Mouse (Mus musculus): Measurements from ENCODE around the gene Rassf8.

The Rassf8 gene

GRCm38 (mm10) chr6:145746132-145746849, at the start of gene Rassf8:
Gene Rassf8, plus strand, starts transcription at chr6:145746748.
- DNase-seq: peak; percentile 88

- no peak for DNase-seq
These were observed 45.5 kb upstream of the Rassf8 start for GRCm38 (mm10) chr6:145701021-145701540.

- DNase-seq: no peak
These were observed 42.9 kb upstream of the Rassf8 start for GRCm38 (mm10) chr6:145703667-145704066.

DNA sequence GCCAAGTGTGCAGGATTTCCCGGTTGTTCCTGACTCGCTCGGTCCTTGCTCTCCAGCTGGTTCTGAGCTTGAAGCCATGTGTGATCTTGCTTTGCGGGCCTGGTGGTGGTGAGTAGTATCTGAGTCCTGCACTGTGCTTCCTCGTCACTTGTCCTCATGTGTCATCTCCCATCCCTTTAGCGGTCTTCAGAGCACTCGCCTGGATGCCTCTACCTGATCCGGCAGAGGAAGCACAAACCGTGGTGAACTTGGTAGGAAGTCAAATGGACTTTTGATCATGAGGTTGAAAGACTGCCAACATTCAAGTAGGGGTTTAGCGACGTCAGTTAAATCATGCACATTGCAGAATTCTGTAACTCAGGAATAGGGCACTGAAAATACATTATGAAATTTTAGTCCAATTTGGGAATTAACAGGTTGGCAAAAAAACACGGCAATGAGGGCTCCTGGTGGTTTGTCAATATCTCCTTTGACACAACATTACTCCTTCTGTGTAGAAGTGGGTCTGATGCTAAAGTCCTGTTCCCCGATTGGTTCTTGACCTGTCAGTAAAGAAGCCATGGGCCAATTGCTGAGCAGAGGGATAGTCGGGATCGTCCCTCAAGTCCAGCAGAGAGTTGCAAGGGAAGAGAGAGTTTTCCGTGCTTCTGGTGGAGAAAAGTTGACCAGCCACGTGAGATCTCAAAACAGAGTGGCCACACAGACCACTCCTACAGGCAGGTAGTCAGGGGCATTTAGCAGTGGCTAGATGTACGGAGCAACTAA, 36.4 kb upstream of the Rassf8 start:
- DNase-seq: no peak

GRCm38 (mm10) chr6:145710797-145711196, 35.8 kb upstream of the Rassf8 start:
- DNase-seq: no peak

DNA sequence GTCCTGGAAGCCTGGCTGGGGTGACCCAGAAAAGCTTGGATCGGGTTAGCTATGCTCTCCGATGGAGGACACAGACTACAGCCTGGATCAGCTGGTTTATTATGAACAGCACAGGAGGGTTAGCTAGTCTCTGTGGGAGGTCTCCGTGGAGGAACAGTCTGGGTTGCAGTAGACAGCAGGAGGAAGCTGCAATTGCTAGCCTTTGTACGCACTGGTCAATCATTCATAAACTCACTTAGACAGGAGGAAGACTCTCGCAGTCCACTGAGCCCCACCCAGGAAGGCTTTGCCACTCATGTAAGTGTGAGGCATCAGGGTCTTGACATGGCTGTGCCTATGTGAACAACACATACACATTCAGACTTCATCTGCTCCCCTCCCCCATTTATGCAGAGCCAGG, 35.2 kb upstream of the Rassf8 start:
- DNase-seq: no peak

DNA sequence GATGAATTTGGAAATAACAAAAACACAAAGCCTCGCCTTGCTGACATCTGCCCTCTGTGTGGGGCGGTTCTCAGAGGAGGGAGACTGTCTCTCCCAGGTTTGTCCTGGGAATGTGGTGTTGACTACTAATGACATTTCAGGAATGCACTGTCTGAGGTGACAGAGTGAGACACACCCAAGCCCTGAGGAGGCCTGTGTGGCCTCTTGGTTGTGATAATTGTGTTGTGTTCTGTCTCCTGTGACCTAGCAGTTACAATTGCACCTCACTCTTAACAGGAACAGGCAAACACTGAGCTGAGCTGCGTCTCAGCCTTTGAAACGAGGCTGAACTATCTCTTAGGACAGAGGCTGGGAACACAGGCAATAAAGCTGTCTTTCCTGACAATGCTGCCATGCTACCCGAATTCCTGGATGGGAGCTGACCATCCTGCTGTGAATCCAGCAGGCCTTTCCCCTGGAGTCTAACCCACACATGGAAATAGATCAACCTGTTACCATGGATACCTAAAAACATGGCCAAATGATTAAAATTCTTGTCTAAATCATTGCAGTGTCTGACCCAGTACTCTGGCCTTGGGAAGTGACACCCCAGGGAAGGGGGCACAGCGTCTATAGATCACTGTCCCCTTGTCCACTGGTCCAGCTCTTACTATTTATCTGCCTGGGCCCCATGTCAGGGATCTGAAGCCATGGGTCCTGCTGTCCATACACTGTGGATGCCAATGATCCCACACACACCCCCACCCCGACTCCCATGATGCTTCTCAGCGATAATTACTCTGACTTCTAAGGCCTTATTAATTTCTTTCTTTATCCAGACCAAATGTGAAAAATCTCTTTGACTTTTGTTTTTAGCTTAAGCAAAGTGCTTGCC, 33.1 kb upstream of the Rassf8 start:
- DNase-seq: no peak

- no peak for DNase-seq
These were observed 32.4 kb upstream of the Rassf8 start for GRCm38 (mm10) chr6:145714131-145714530.

GRCm38 (mm10) chr6:145722596-145722995, 24.0 kb upstream of the Rassf8 start:
- DNase-seq: no peak

DNA sequence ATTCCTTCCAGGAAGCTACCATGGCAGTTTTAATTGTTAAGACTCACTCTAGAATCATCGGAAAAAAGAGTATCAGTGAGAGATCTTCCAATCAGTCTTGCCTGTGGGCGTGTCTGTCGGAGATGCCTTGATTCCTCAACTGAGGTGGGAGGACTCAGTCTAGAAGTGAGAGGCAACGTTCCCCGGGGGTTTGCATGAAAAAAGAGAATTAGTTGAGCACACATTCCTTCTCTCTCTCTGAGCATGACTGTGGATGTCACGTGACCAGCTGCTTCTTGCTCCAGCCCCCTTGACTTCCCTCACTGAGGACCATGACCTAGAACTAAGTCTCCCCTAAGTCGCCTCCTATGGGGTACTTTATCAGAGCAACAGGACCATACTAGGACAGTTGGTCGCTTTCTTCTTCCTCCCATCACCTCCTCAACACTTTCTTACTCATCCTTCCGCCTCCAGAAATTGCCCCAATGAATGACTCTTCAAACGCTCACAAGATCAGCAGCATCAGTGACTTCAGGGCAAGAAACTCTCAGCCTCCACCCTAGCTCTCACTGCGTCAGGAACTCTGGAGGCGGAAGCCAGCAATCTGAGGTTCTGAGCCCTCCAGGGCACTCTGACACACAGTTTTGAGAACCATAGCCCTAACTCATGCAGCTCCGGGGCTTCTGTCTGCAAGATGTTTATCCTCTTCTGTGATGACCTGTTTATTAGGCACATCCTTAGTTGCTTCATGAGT, 23.3 kb upstream of the Rassf8 start:
- no peak for DNase-seq

DNA sequence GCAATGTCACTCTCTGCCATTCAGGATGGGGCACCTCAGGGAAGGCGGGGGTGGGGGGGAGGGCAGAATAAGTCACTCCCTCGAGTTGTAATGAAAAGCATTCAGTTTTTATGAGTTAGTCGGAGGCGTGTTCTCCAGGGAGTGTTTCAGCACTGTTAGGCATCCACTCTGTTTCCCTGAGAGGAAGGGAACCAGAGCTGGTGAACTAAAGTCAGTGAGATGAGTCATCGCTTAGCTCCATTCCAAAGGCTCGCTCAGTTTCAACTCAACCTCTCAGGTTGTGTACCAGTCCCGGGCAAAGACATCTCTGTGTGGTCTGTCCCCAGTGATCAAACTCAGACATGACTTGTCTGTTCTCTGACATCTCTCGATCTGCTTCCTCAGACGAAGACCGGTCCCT, 20.7 kb upstream of the Rassf8 start:
- no peak for DNase-seq

- DNase-seq: no peak
These were observed 19.6 kb upstream of the Rassf8 start for GRCm38 (mm10) chr6:145726986-145727385.

GRCm38 (mm10) chr6:145732868-145733267, 13.7 kb upstream of the Rassf8 start:
- DNase-seq: no peak

DNA sequence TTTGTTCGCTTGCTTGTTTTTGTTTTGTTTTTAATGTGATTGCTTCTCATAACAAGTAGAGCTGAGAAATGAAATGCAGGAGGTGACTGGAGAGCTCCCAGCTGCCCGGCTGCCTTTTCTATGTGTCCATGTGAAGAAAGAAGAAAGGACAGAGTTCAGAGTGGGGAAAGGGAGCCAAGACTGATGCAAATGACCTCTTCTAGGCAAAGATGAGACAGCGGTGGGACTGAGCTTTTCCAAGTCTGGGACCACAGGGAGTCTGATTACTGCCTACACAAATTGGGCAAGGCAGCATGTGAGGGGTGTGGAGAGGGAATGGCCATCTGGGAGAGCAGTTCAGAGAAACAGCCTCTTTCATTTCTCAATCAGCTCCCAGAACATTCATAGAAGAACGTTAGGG, 13.3 kb upstream of the Rassf8 start:
- no peak for DNase-seq

DNA sequence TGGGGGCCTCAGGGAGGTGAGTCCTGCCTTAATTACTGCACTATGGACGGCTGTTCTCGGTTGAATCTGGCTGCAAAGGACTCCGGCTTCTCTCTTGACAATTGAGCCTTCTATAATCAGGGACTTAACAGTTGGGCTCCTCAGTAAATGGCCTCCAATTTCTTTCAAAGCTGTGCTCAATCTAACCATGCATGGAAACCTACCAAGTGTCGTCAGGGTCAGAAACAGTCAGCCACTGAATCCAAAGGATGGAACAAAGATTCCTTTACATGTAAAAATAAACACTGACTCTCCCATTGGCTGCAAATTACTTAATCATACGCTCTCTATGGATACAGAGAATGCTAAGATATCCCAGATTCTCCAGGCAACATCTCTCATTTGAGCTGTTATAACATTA, 12.6 kb upstream of the Rassf8 start:
- DNase-seq: no peak

DNA sequence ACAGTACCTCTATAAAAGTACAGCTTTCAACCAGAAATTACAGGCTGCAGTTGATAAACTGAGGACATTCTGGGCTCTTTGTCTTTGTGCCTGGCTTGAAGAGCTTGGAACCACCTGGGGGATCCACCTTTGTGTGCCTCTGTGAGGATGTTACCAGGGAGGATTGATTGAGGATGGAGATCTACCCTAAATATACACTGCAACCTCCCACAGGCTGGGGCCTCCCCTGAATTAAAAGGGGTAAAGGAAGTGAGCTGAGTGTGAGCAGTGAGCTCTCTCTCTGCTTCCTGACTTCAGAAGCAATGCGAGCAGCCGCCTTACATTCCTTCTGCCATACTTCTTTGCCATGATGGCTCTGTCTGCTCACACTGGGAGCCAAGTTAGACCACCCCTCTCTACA, 10.4 kb upstream of the Rassf8 start:
- no peak for DNase-seq

- no peak for DNase-seq
These were observed 7.3 kb upstream of the Rassf8 start for GRCm38 (mm10) chr6:145739231-145739630.

DNA sequence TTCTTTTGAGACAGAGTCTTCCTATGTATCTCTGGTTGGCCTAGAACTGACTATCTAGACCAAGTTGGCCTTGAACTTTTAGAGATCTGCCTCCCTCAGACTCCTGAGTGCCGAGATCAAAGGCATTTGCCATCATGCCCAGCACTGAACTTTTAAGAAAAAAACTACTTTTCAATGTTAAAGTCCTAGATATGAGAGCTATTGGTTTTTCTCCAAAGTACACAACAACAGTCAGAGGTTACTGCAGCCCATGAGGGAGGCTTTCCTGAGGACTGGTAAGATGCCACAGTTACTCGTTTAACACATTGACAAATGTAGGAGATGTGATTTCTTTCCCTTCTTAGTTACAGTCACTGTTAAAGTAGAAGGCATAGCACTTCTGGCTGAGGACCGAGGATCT, 6.5 kb upstream of the Rassf8 start:
- no peak for DNase-seq

GRCm38 (mm10) chr6:145745291-145745690, 1.3 kb upstream of the Rassf8 start:
- DNase-seq: peak; percentile 38

DNA sequence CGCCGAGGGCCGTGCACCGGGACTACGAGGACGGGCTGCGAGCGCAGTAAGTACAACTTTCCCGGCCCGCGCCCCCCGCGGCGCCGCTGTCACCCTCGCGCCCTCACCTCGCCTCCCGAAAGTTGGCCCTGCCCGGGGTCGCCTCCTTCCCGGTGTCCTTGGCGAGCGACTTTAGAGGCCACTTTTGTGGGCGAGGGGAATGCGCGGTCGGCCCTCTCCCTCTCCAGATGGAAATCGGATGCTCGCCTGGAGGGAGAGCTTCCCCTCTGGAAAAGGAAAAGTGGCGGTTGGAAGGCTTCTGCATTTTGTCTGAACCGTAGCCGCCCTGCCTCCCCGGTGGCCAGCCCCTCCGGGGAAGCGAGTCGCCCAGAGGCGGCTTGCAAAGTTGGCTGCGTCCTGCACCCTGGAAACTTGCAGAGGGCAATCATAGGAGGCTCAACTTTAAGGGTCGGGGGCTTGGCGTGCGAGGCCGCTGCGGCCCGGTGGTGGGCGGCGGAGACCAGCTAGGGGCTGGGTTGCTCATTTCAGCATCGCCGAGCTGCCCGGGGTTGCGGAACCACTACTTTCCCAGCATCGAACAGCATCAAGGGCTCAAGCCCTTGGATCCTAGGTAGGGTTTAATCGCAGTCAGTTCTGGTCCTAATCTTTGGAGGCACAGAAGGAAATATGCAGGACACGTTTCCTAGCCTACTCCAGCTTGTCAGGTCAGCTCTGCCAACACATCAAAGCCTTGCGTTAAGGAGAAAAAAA, 548 bp downstream of the Rassf8 start:
- no peak for DNase-seq

Data from cerebellum, adult 9-10 months (tissue).